Mouse (Mus musculus) gastrocnemius, adult 18-20 months (tissue): Measurements from ENCODE around the gene Magt1. TPM values are rescaled to one million over a fixed set of nuclear protein-coding genes. Genes with fewer than 3 reads are reported as not detected.
"Not testable (repeated sequence)": the region's sequence is repeated elsewhere in the genome, so short reads cannot be mapped to it uniquely, and the experiment has no call there.

ENCODE experiments used
- DNase-seq: peaks from one replicate; pipeline ENCODE4 v3.0.0; 2021; ENCODE audit warnings: low spot score
- total RNA-seq, 2 experiments: library from RNA; stranded (reverse); gene quantifications; 2 replicates each; pipeline ENCODE4 v1.2.3; 2021

Magt1 gene
- total RNA-seq, 2 experiments from 2014 or later = 26.5 to 27.0 TPM

- not testable (repeated sequence) for DNase-seq
These were observed 54.6 kb downstream of the Magt1 start for GRCm38 (mm10) chrX:105957091-105957490.

GRCm38 (mm10) chrX:105953999-105954398, 57.7 kb downstream of the Magt1 start:
- no peak for DNase-seq

GRCm38 (mm10) chrX:105946357-105946756, 65.3 kb downstream of the Magt1 start:
- DNase-seq = no peak

GRCm38 (mm10) chrX:105939245-105939644, 72.5 kb downstream of the Magt1 start:
- no peak for DNase-seq

- DNase-seq = no peak
These were observed 74.0 kb downstream of the Magt1 start for GRCm38 (mm10) chrX:105937736-105938135.

GRCm38 (mm10) chrX:105934341-105934740, 77.4 kb downstream of the Magt1 start:
- DNase-seq = peak; percentile 14

- DNase-seq = no peak
These were observed 82.1 kb downstream of the Magt1 start for GRCm38 (mm10) chrX:105929478-105930038.

GRCm38 (mm10) chrX:105928861-105929477, 82.7 kb downstream of the Magt1 start, which contains the start of gene Atrx:
Gene Atrx (minus strand): TSS chrX:105929403.
- DNase-seq = peak; percentile 65

- peak; percentile 22 for DNase-seq
These were observed 83.5 kb downstream of the Magt1 start for GRCm38 (mm10) chrX:105927941-105928860.

GRCm38 (mm10) chrX:105926121-105926735, 85.5 kb downstream of the Magt1 start:
- no peak for DNase-seq

- no peak for DNase-seq
These were observed 87.2 kb downstream of the Magt1 start for GRCm38 (mm10) chrX:105924326-105925070.

- DNase-seq = no peak
These were observed 87.8 kb downstream of the Magt1 start for GRCm38 (mm10) chrX:105923896-105924295.

- DNase-seq = not testable (repeated sequence)
These were observed 88.7 kb downstream of the Magt1 start for GRCm38 (mm10) chrX:105922986-105923385.

GRCm38 (mm10) chrX:105921421-105921820, 90.3 kb downstream of the Magt1 start:
- no peak for DNase-seq

Other genes with a start within 250 kb of the Magt1 start
- gene Fgf16, start 247.6 kb downstream of the Magt1 start, total RNA-seq = under 1 TPM; 0.23 to 0.45 TPM
- gene Atrx, start 82.5 kb downstream of the Magt1 start, total RNA-seq = 10 to 100 TPM; 32.3 to 32.5 TPM
- 100 to 1,000 TPM; 834 to 889 TPM for gene Cox7b, start 3.8 kb upstream of the Magt1 start, total RNA-seq
- 1 to 10 TPM; 7.2 to 7.5 TPM for gene Atp7a, start 15.4 kb upstream of the Magt1 start, total RNA-seq
- under 1 TPM; 0.14 to 0.17 TPM for gene Tlr13, start 131.3 kb upstream of the Magt1 start, total RNA-seq
- gene Pgk1, start 175.2 kb upstream of the Magt1 start, total RNA-seq = 100 to 1,000 TPM; 795 to 881 TPM
- 1 to 10 TPM; 9.5 to 9.7 TPM for gene Taf9b, start 209.3 kb upstream of the Magt1 start, total RNA-seq
- gene Fnd3c2, start 243.5 kb upstream of the Magt1 start, total RNA-seq = not detected